Mouse (Mus musculus) lung, postnatal 0 days (tissue): Measurements from ENCODE around the gene Arhgef38.
A peak's percentile ranks its signal among the peaks of the same experiment; 100 is the strongest.

Experiments
- CTCF ChIP-seq: IDR thresholded peaks from 2 replicates; pipeline ENCODE4 v1.5.1; 2016; ENCODE audit warnings: antibody characterized with exemption, mild to moderate bottlenecking
- EP300 ChIP-seq: IDR thresholded peaks from 2 replicates; pipeline ENCODE4 v1.6.1; 2016; ENCODE audit warnings: antibody characterized with exemption, mild to moderate bottlenecking, control low read depth

DNA sequence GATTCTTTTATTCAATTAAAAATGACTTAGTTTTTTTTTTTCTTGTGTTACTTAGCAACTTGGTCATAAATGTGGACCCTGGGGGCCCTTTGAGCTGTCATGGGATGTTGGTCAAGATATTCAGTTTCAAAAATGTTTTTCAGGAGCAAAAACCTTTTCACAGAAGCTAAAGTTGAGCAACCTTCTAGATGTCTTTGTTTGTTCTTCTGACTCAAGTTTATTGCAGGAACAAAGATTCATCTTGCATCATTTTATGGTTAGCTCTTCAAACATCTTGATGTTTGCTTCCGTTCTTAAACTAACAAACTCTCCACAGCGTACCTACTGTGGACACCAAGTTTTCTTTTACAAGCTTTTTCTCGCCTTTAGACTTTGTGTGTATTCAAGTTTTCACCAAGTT is 23.4 kb downstream of the Arhgef38 start:
- no peak for TF ChIP-seq CTCF
- TF ChIP-seq EP300 = peak; percentile 72
